Mouse (Mus musculus) midbrain, postnatal 0 days (tissue): Measurements from ENCODE around the gene Vmn1r42. TPM values are rescaled to one million over a fixed set of nuclear protein-coding genes. Genes with fewer than 3 reads are reported as not detected.
A peak's percentile ranks its signal among the peaks of the same experiment; 100 is the strongest.
"Not testable (repeated sequence)": the region's sequence is repeated elsewhere in the genome, so short reads cannot be mapped to it uniquely, and the experiment has no call there.

Experiments
- ATAC-seq: fragments of 200-750 bp; cut with Nextera tagmentation; 2 replicates; pipeline ENCODE4 v1.8.0; 2017; ENCODE audit warnings: moderate number of reproducible peaks, mild to moderate bottlenecking, moderate TSS enrichment, moderate library complexity; ENCODE audit not compliant: low FRiP score
- DNase-seq: peaks from one replicate; pipeline ENCODE4 v3.0.0-alpha.2; 2015; ENCODE audit warnings: low spot score
- H3K27ac ChIP-seq: fragments of 300-500 bp; sonication (generic); 2 replicates; pipeline ENCODE4 v1.5.1; 2014; ENCODE audit warnings: low read depth, mild to moderate bottlenecking, low read length, mixed read lengths
- H3K27me3 ChIP-seq: fragments of 300-500 bp; sonication (generic); 2 replicates; pipeline ENCODE4 v1.6.1; 2014; ENCODE audit warnings: low read length, control low read depth, mixed read lengths; ENCODE audit not compliant: insufficient read depth
- H3K36me3 ChIP-seq: fragments of 300-500 bp; sonication (generic); 2 replicates; pipeline ENCODE4 v1.6.1; 2014; ENCODE audit warnings: low read length, control low read depth, mixed read lengths; ENCODE audit not compliant: insufficient read depth
- H3K4me1 ChIP-seq: fragments of 300-500 bp; sonication (generic); 2 replicates; pipeline ENCODE4 v1.6.1; 2014; ENCODE audit warnings: mild to moderate bottlenecking, control low read depth, antibody characterized with exemption, low read length, mixed read lengths; ENCODE audit not compliant: insufficient read depth
- H3K4me2 ChIP-seq: fragments of 300-500 bp; sonication (generic); 2 replicates; pipeline ENCODE4 v1.6.1; 2014; ENCODE audit warnings: low read depth, mild to moderate bottlenecking, low read length, mixed read lengths; ENCODE audit not compliant: poor library complexity, severe bottlenecking
- H3K4me3 ChIP-seq: fragments of 300-500 bp; sonication (generic); 2 replicates; pipeline ENCODE4 v1.5.1; 2014; ENCODE audit warnings: low read depth, mild to moderate bottlenecking, low read length, moderate library complexity
- H3K9ac ChIP-seq: fragments of 300-500 bp; sonication (generic); replicated peaks from 2 replicates; pipeline ENCODE4 v1.6.1; 2014; ENCODE audit warnings: mild to moderate bottlenecking, low read length, moderate library complexity, mixed read lengths; ENCODE audit not compliant: poor library complexity, severe bottlenecking
- H3K9me3 ChIP-seq: fragments of 300-500 bp; sonication (generic); 2 replicates; pipeline ENCODE4 v1.6.1; 2016; ENCODE audit warnings: low read length, control low read depth
- CTCF ChIP-seq: IDR thresholded peaks from 2 replicates; pipeline ENCODE4 v1.5.1; 2016; ENCODE audit warnings: antibody characterized with exemption, mild to moderate bottlenecking
- WGBS: fragments of 180-500 bp; shearing (Covaris S2); extraction: QIAGEN DNeasy Blood & Tissue Kit; methylation state at CpG from one replicate; pipeline ENCODE4 v1.1.7; 2014; 5-methylcytosine and 5-hydroxymethylcytosine counted together
- polyA plus RNA-seq: library from polyadenylated mRNA; unstranded; fragments of >200 nt; fragmentation: Nextera tagmentation; extraction: Ambion mirVana; gene quantifications from 2 replicates; pipeline ENCODE4 v1.2.1, GENCODE M21; 2015
- total RNA-seq: library from RNA; depleted of rRNA; stranded (reverse); fragments of >200 nt; gene quantifications from 2 replicates; pipeline ENCODE4 v1.2.3, GENCODE M21; 2014; rRNA removed

The Vmn1r42 gene
- total RNA-seq (not detected in 2 replicates), polyA plus RNA-seq (not detected in 2 replicates)

- not testable (repeated sequence) for H3K4me1 ChIP-seq, DNase-seq, H3K36me3 ChIP-seq, H3K4me2 ChIP-seq, H3K9ac ChIP-seq, H3K9me3 ChIP-seq, ATAC-seq, H3K27ac ChIP-seq, H3K4me3 ChIP-seq, H3K27me3 ChIP-seq
- WGBS = 68% methylated on average over 3 of the region's 3 CpGs
These were observed at the start of gene Vmn1r42, which contains the start of gene Vmn1r43 for GRCm38 (mm10) chr6:89876313-89876712. Gene Vmn1r42, minus strand, starts transcription at chr6:89876413. Gene Vmn1r43, minus strand, starts transcription at chr6:89876413.

DNA sequence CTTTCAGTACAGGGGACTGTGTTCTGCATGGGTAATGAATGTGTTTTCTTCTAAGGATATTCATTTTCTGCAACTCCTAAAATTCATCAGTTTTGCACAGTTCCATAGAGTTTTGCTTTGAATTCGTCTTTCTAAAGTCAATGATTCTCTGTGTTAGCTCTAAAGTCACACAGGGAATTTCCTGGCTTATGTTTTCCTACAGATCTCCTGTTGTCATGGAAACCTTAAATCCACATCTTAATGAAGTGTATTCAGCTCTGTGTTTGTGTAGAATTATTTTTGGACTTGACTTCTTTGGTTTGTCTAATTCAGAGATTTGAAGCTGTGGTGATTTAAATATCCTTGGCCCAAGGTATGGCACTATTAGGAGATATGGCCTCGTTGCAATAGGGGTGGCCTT, 7.6 kb upstream of the Vmn1r42 start:
- ATAC-seq = no peak
- Histone ChIP-seq H3K27me3 (no peaks in the 10 kb centered on the region), H3K27ac (no peak overlapping the region), H3K36me3 (no peaks in the 10 kb centered on the region), H3K9me3 (no peaks in the 10 kb centered on the region), H3K4me1 (no peaks in the 10 kb centered on the region), H3K4me2 (no peak overlapping the region), H3K4me3 (no peak overlapping the region), H3K9ac (no peak overlapping the region)
- WGBS = 49% methylated on average over 2 of the region's 2 CpGs
- peak; percentile 12 for DNase-seq
- TF ChIP-seq CTCF = no peak

GRCm38 (mm10) chr6:89883360-89883759, 7.1 kb upstream of the Vmn1r42 start, which contains the start of gene Vmn1r44:
Gene Vmn1r44, plus strand, starts transcription at chr6:89883660.
- Histone ChIP-seq H3K36me3 (no peaks in the 10 kb centered on the region), H3K9ac (no peak within 1 kb of the TSS), H3K27me3 (no peaks in the 10 kb centered on the region), H3K27ac (no peak within 1 kb of the TSS), H3K4me2 (no peak within 1 kb of the TSS), H3K9me3 (no peaks in the 10 kb centered on the region), H3K4me3 (no peak within 1 kb of the TSS), H3K4me1 (no peaks in the 10 kb centered on the region)
- DNase-seq = no peak
- no peak for TF ChIP-seq CTCF
- ATAC-seq = no peak
- WGBS = 66% methylated on average over 1 of the region's 1 CpGs

- ATAC-seq (no peak), DNase-seq (no peak)
- no peak overlapping the region for H3K4me3 ChIP-seq
- no peak overlapping the region for H3K27ac ChIP-seq
- H3K4me1 ChIP-seq = no peaks in the 10 kb centered on the region
- no peak overlapping the region for H3K4me2 ChIP-seq
- no peaks in the 10 kb centered on the region for H3K27me3 ChIP-seq
- H3K9me3 ChIP-seq = no peaks in the 10 kb centered on the region
- H3K9ac ChIP-seq = no peak overlapping the region
- no peak for TF ChIP-seq CTCF
- no peaks in the 10 kb centered on the region for H3K36me3 ChIP-seq
These were observed 4.7 kb upstream of the Vmn1r42 start for GRCm38 (mm10) chr6:89880867-89881266.

GRCm38 (mm10) chr6:89876963-89877362, 750 bp upstream of the Vmn1r42 start:
- Histone ChIP-seq H3K9me3 (no peaks in the 10 kb centered on the region), H3K4me1 (no peaks in the 10 kb centered on the region), H3K4me2 (no peak overlapping the region), H3K9ac (no peak overlapping the region), H3K4me3 (no peak overlapping the region), H3K36me3 (no peaks in the 10 kb centered on the region), H3K27me3 (no peaks in the 10 kb centered on the region), H3K27ac (no peak overlapping the region)
- 83% methylated on average over 2 of the region's 2 CpGs for WGBS
- ATAC-seq = no peak
- no peak for TF ChIP-seq CTCF
- DNase-seq = no peak

DNA sequence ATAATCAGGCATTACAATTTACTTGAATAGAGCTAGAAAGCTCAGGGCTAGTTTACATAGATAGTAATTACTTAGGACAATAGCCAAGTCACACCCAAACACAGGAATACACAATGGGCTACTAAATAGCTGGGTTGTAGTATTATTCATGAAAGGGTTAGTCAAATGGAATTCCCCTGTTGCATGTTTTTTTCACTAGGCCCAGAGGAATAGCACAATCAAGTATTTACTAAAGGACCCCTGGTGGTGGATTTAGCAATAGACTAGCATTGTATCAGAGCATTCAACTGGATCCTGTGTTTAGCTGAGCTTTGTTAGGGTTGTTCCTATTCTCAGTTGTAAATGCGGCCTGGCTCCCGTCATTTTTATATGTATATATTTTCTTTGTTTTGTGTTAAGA, 8.2 kb downstream of the Vmn1r42 start:
- H3K27ac ChIP-seq = no peak overlapping the region
- H3K4me2 ChIP-seq = no peak overlapping the region
- WGBS = 84% methylated on average over 2 of the region's 2 CpGs

More for the DNA sequence above, 8.2 kb downstream of the Vmn1r42 start:
- Histone ChIP-seq H3K27me3 (no peaks in the 10 kb centered on the region), H3K9me3 (peaks cover 16% of the 10 kb centered on the region), H3K36me3 (no peaks in the 10 kb centered on the region), H3K4me1 (no peaks in the 10 kb centered on the region), H3K4me3 (no peak overlapping the region), H3K9ac (no peak overlapping the region)
- no peak for DNase-seq
- ATAC-seq = no peak
- TF ChIP-seq CTCF = no peak
